Mouse (Mus musculus): ENCODE data around the gene Kcnn4. TPM values are rescaled to one million over a fixed set of nuclear protein-coding genes. Genes with fewer than 3 reads are reported as not detected.

Gene Kcnn4
- total RNA-seq, 1 experiment, result 3.2 TPM

GRCm38 (mm10) chr7:24410831-24411230, 40.8 kb downstream of the Kcnn4 start:
- in situ Hi-C loops (cut with MboI; ENCODE audit: low sequenced_read_pairs in 2 of 2, unreplicated experiment in 2 of 2), result loop anchor here in 1 of 2 experiments (25.0 kb wide), 1 partner anchor 101 kb away; the partner anchor contains the start of genes AC161166.1 and Zfp428
- peaks cover 0 to 4% of the 10 kb centered on the region in 2 experiments; a peak in 1 of 4 replicates for H3K4me1 ChIP-seq (ENCODE audit: control insufficient read depth in 2 of 2, insufficient read depth in 2 of 2, low read length in 2 of 2, poor library complexity in 1 of 2)
- peaks cover 17% of the 10 kb centered on the region; the same call in 1 of the 2 replicates for H3K36me3 ChIP-seq (ENCODE audit: control insufficient read depth, insufficient read depth, low read length, poor library complexity, severe bottlenecking)
- TF ChIP-seq ZC3H11A (IDR thresholded peaks at IDR 0.05; ENCODE audit: borderline replicate concordance, low read depth, low read length), result no peak
- TF ChIP-seq CHD2 (IDR thresholded peaks at IDR 0.05; ENCODE audit: low read depth, low read length), result no peak
- H3K4me3 ChIP-seq (ENCODE audit: insufficient read depth in 1 of 2, low read depth in 1 of 2, low read length in 2 of 2, poor library complexity in 1 of 2, severe bottlenecking in 1 of 2), result no peak overlapping the region
- DNase-seq (ENCODE audit: low read depth, low spot score), result no peak
- no peak overlapping the region for H3K27ac ChIP-seq (ENCODE audit: insufficient read depth, low read depth, low read length, poor library complexity, severe bottlenecking)
- H3K9me3 ChIP-seq (ENCODE audit: control insufficient read depth, insufficient read depth, low read depth, low read length), result no peaks in the 10 kb centered on the region
- H3K9ac ChIP-seq (ENCODE audit: insufficient read depth, low read depth, low read length, poor library complexity, severe bottlenecking), result no peak overlapping the region

DNA sequence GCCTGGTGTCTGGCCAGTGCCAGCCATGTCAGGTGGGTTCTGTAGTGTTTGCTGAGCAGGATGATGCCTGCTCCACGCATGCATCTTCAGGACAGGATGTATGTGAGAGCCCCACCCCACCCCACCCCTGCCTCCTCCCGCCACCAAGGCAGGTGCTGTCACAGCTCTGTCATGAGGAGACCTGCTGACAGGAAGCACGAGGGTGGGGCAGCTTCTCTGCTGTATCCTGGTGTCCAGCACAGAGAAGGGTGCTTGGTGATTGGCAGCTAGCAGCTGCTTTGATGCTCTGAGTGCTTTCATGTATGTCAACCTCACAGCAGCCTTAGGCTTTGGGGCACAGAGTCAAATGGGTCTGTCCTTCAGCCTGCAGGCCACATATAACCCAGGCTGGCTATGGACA, 43.6 kb downstream of the Kcnn4 start:
- Histone ChIP-seq H3K4me1 (ENCODE audit: control insufficient read depth in 2 of 2, insufficient read depth in 2 of 2, low read length in 2 of 2, poor library complexity in 1 of 2) (peaks cover 0 to 4% of the 10 kb centered on the region in 2 experiments; a peak in 1 of 4 replicates), H3K9ac (ENCODE audit: insufficient read depth, low read depth, low read length, poor library complexity, severe bottlenecking) (no peak overlapping the region), H3K27ac (ENCODE audit: insufficient read depth, low read depth, low read length, poor library complexity, severe bottlenecking) (no peak overlapping the region), H3K9me3 (ENCODE audit: control insufficient read depth, insufficient read depth, low read depth, low read length) (no peaks in the 10 kb centered on the region), H3K4me3 (ENCODE audit: insufficient read depth in 1 of 2, low read depth in 1 of 2, low read length in 2 of 2, poor library complexity in 1 of 2, severe bottlenecking in 1 of 2) (no peak overlapping the region), H3K36me3 (ENCODE audit: control insufficient read depth, insufficient read depth, low read length, poor library complexity, severe bottlenecking) (peaks cover 9% of the 10 kb centered on the region; the same call in 1 of the 2 replicates)
- DNase-seq (ENCODE audit: low read depth, low spot score), result no peak
- in situ Hi-C loops (cut with MboI; ENCODE audit: low sequenced_read_pairs in 2 of 2, unreplicated experiment in 2 of 2), result loop anchor here in 1 of 2 experiments (25.0 kb wide), 1 partner anchor 99 kb away; the partner anchor contains the start of genes AC161166.1 and Zfp428
- no peak for TF ChIP-seq ZC3H11A (IDR thresholded peaks at IDR 0.05; ENCODE audit: borderline replicate concordance, low read depth, low read length)
- TF ChIP-seq MAFK (IDR thresholded peaks at IDR 0.05; ENCODE audit: insufficient read depth, low read depth, low read length), result no peak
- no peak for TF ChIP-seq CHD2 (IDR thresholded peaks at IDR 0.05; ENCODE audit: low read depth, low read length)
- no peak for TF ChIP-seq ZNF384 (IDR thresholded peaks at IDR 0.05; ENCODE audit: low read depth, low read length)

DNA sequence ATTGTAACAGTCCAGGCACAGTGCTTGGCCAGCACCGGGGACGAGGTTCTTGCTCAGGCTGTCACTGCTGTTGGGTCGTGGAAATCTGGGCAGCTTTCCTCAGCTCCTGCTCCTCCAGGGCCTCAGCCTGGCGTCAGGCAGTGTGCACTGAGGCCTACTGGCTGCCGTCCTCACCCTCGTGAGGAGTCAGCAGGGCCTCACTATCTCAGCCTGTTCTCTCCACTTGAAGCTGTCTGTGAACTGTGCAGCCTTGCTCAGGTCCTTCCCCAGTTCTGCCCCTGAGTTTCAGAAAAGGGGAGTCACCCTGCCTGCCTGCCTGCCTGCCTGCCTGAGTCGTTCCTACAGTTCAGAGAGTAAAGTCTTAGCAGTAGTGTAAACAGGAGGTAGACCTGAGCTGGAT, 45.2 kb downstream of the Kcnn4 start:
- TF ChIP-seq ZC3H11A (IDR thresholded peaks at IDR 0.05; ENCODE audit: borderline replicate concordance, low read depth, low read length), result no peak
- Histone ChIP-seq H3K27ac (ENCODE audit: insufficient read depth, low read depth, low read length, poor library complexity, severe bottlenecking) (no peak overlapping the region), H3K9me3 (ENCODE audit: control insufficient read depth, insufficient read depth, low read depth, low read length) (no peaks in the 10 kb centered on the region), H3K4me1 (ENCODE audit: control insufficient read depth in 2 of 2, insufficient read depth in 2 of 2, low read length in 2 of 2, poor library complexity in 1 of 2) (peaks cover 0 to 4% of the 10 kb centered on the region in 2 experiments; a peak in 1 of 4 replicates), H3K9ac (ENCODE audit: insufficient read depth, low read depth, low read length, poor library complexity, severe bottlenecking) (no peak overlapping the region), H3K36me3 (ENCODE audit: control insufficient read depth, insufficient read depth, low read length, poor library complexity, severe bottlenecking) (peaks cover 11% of the 10 kb centered on the region; the same call in 1 of the 2 replicates), H3K4me3 (ENCODE audit: insufficient read depth in 1 of 2, low read depth in 1 of 2, low read length in 2 of 2, poor library complexity in 1 of 2, severe bottlenecking in 1 of 2) (no peak overlapping the region)
- in situ Hi-C loops (cut with MboI; ENCODE audit: low sequenced_read_pairs in 2 of 2, unreplicated experiment in 2 of 2), result loop anchor here in 1 of 2 experiments (25.0 kb wide), 1 partner anchor 97 kb away; the partner anchor contains the start of genes AC161166.1 and Zfp428
- no peak for DNase-seq (ENCODE audit: low read depth, low spot score)

GRCm38 (mm10) chr7:24419579-24419978, 49.5 kb downstream of the Kcnn4 start:
- Histone ChIP-seq H3K4me3 (ENCODE audit: insufficient read depth in 1 of 2, low read depth in 1 of 2, low read length in 2 of 2, poor library complexity in 1 of 2, severe bottlenecking in 1 of 2) (no peak overlapping the region), H3K9me3 (ENCODE audit: control insufficient read depth, insufficient read depth, low read depth, low read length) (no peaks in the 10 kb centered on the region), H3K36me3 (ENCODE audit: control insufficient read depth, insufficient read depth, low read length, poor library complexity, severe bottlenecking) (peaks cover 24% of the 10 kb centered on the region; the same call in 1 of the 2 replicates), H3K27ac (ENCODE audit: insufficient read depth, low read depth, low read length, poor library complexity, severe bottlenecking) (no peak overlapping the region), H3K4me1 (ENCODE audit: control insufficient read depth in 2 of 2, insufficient read depth in 2 of 2, low read length in 2 of 2, poor library complexity in 1 of 2) (no peaks in the 10 kb centered on the region), H3K9ac (ENCODE audit: insufficient read depth, low read depth, low read length, poor library complexity, severe bottlenecking) (no peak overlapping the region)
- DNase-seq (ENCODE audit: low read depth, low spot score), result no peak
- in situ Hi-C loops (cut with MboI; ENCODE audit: low sequenced_read_pairs in 2 of 2, unreplicated experiment in 2 of 2), result loop anchor here in 1 of 2 experiments (25.0 kb wide), 1 partner anchor 93 kb away; the partner anchor contains the start of genes AC161166.1 and Zfp428
- TF ChIP-seq MAFK (IDR thresholded peaks at IDR 0.05; ENCODE audit: insufficient read depth, low read depth, low read length) (no peak), ZNF384 (IDR thresholded peaks at IDR 0.05; ENCODE audit: low read depth, low read length) (no peak), ZC3H11A (IDR thresholded peaks at IDR 0.05; ENCODE audit: borderline replicate concordance, low read depth, low read length) (no peak), HCFC1 (IDR thresholded peaks at IDR 0.05; ENCODE audit: borderline replicate concordance, insufficient read depth, low read length) (no peak), CHD2 (IDR thresholded peaks at IDR 0.05; ENCODE audit: low read depth, low read length) (no peak)

GRCm38 (mm10) chr7:24421648-24422047, 51.6 kb downstream of the Kcnn4 start:
- TF ChIP-seq MAFK (IDR thresholded peaks at IDR 0.05; ENCODE audit: insufficient read depth, low read depth, low read length) (no peak), CHD2 (IDR thresholded peaks at IDR 0.05; ENCODE audit: low read depth, low read length) (no peak), ZC3H11A (IDR thresholded peaks at IDR 0.05; ENCODE audit: borderline replicate concordance, low read depth, low read length) (no peak), ZNF384 (IDR thresholded peaks at IDR 0.05; ENCODE audit: low read depth, low read length) (no peak), HCFC1 (IDR thresholded peaks at IDR 0.05; ENCODE audit: borderline replicate concordance, insufficient read depth, low read length) (no peak)
- no peak for DNase-seq (ENCODE audit: low read depth, low spot score)
- Histone ChIP-seq H3K9me3 (ENCODE audit: control insufficient read depth, insufficient read depth, low read depth, low read length) (no peaks in the 10 kb centered on the region), H3K4me1 (ENCODE audit: control insufficient read depth in 2 of 2, insufficient read depth in 2 of 2, low read length in 2 of 2, poor library complexity in 1 of 2) (no peaks in the 10 kb centered on the region), H3K9ac (ENCODE audit: insufficient read depth, low read depth, low read length, poor library complexity, severe bottlenecking) (no peak overlapping the region), H3K36me3 (ENCODE audit: control insufficient read depth, insufficient read depth, low read length, poor library complexity, severe bottlenecking) (peaks cover 19% of the 10 kb centered on the region; the same call in 1 of the 2 replicates), H3K27ac (ENCODE audit: insufficient read depth, low read depth, low read length, poor library complexity, severe bottlenecking) (no peak overlapping the region), H3K4me3 (ENCODE audit: insufficient read depth in 1 of 2, low read depth in 1 of 2, low read length in 2 of 2, poor library complexity in 1 of 2, severe bottlenecking in 1 of 2) (no peak overlapping the region)
- in situ Hi-C loops (cut with MboI; ENCODE audit: low sequenced_read_pairs in 2 of 2, unreplicated experiment in 2 of 2), result loop anchor here in 1 of 2 experiments (25.0 kb wide), 1 partner anchor 91 kb away; the partner anchor contains the start of genes AC161166.1 and Zfp428

All from ES-E14 (cell line).